Mouse (Mus musculus) stomach, embryonic 14.5 days (tissue): ENCODE measurements around the gene Grin2d. TPM values are rescaled to one million over a fixed set of nuclear protein-coding genes. Genes with fewer than 3 reads are reported as not detected.

Experiments
- ATAC-seq: fragments of 200-750 bp; cut with Nextera tagmentation; 2 replicates; pipeline ENCODE4 v1.8.0; 2017; ENCODE audit warnings: low read depth, moderate TSS enrichment; ENCODE audit not compliant: insufficient number of reproducible peaks, insufficient read depth, low FRiP score
- H3K27ac ChIP-seq: fragments of 300-500 bp; sonication (generic); 2 replicates; pipeline ENCODE4 v1.5.1; 2014; ENCODE audit warnings: mild to moderate bottlenecking, low read length, moderate library complexity, mixed read lengths
- H3K27me3 ChIP-seq: fragments of 300-500 bp; sonication (generic); 2 replicates; pipeline ENCODE4 v1.6.1; 2014; ENCODE audit warnings: low read length, control low read depth, mixed read lengths; ENCODE audit not compliant: control insufficient read depth, insufficient read depth
- H3K36me3 ChIP-seq: fragments of 300-500 bp; sonication (generic); 2 replicates; pipeline ENCODE4 v1.6.1; 2014; ENCODE audit warnings: mild to moderate bottlenecking, control low read depth, low read length, moderate library complexity, mixed read lengths; ENCODE audit not compliant: control insufficient read depth, insufficient read depth
- H3K4me1 ChIP-seq: fragments of 300-500 bp; sonication (generic); 2 replicates; pipeline ENCODE4 v1.6.1; 2014; ENCODE audit warnings: low read length, control low read depth, mixed read lengths; ENCODE audit not compliant: control insufficient read depth, insufficient read depth
- H3K4me2 ChIP-seq: fragments of 300-500 bp; sonication (generic); replicated peaks from 2 replicates; pipeline ENCODE4 v1.6.1; 2014; ENCODE audit warnings: low read depth, low read length, control low read depth
- H3K4me3 ChIP-seq: fragments of 300-500 bp; sonication (generic); 2 replicates; pipeline ENCODE4 v1.5.1; 2014; ENCODE audit warnings: low read depth, low read length, control low read depth
- H3K9ac ChIP-seq: fragments of 300-500 bp; sonication (generic); replicated peaks from 2 replicates; pipeline ENCODE4 v1.6.1; 2014; ENCODE audit warnings: low read depth, mild to moderate bottlenecking, control low read depth, low read length, moderate library complexity, mixed read lengths
- H3K9me3 ChIP-seq: fragments of 300-500 bp; sonication (generic); 2 replicates; pipeline ENCODE4 v1.6.1; 2016; ENCODE audit warnings: low read depth, low read length, control low read depth; ENCODE audit not compliant: control insufficient read depth
- WGBS: fragments of 180-500 bp; shearing (Covaris S2); extraction: QIAGEN DNeasy Blood & Tissue Kit; methylation state at CpG from one replicate; pipeline ENCODE4 v1.1.7; 2014; 5-methylcytosine and 5-hydroxymethylcytosine counted together
- polyA plus RNA-seq: library from polyadenylated mRNA; unstranded; fragments of >200 nt; fragmentation: Nextera tagmentation; extraction: Ambion mirVana; gene quantifications from 2 replicates; pipeline ENCODE4 v1.2.1, GENCODE M21; 2014

Gene Grin2d
- polyA plus RNA-seq, 1 experiment from 2014 or later, result 0.48 TPM

DNA sequence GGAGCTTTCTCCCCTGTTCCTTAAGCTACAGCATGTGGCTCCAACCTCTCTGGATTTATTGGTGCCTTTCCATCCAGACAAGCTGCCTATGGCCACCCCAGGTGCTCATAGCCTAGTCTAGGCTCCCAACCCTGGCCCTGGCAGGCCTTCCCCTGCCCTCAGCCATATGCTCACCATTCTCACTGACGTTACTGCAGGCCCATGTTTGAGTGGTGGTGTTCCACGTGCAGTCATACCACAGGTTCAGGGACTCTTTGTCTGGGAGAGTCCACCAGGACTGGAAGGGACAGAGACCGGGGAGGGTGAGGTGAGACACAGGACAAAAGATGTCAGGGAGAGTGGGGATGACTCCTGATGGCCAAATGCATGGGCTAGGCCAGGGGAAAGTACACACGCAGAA is 41.6 kb upstream of the Grin2d start:
- no peak for ATAC-seq
- peak overlapping the region; percentile 76 for H3K4me2 ChIP-seq
- no peak overlapping the region for H3K9ac ChIP-seq
- no peaks in the 10 kb centered on the region for H3K27me3 ChIP-seq
- WGBS, result 64% methylated on average over 4 of the region's 4 CpGs
- H3K27ac ChIP-seq, result peak overlapping the region; percentile 96
- H3K4me3 ChIP-seq, result peak overlapping the region; percentile 53
- H3K36me3 ChIP-seq, result peaks cover 10% of the 10 kb centered on the region; the same call in 1 of the 2 replicates
- peaks cover 65% of the 10 kb centered on the region for H3K4me1 ChIP-seq
- no peaks in the 10 kb centered on the region for H3K9me3 ChIP-seq

DNA sequence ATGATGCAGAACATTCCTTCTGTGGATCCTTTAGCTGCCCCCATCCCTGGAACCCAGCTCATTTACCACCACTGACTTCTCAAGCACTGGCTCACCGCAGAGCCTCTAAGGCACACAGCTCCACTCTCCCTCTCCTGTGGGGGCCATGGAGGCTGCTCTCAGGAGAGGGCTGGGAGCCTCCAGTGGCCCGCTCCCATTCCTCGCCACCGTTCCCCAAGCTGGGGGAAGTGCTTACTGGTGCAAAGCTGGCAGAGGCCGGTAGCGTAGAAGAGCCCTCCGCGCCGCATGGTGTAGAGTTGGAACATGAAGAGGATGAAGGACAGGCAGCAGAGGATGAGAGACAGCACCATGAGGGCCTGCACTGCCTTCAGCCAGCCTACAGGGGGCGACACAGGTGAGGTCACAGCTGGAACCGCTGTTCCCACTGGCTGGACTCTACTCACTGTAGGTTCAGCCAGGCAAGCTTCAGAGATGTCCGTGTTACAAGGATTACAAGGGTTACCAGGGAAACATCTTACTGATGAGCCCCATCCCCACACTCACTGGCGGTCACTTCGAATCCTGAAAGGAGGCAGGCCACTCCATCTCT is 41.0 kb upstream of the Grin2d start:
- no peak for ATAC-seq
- H3K4me2 ChIP-seq, result peak overlapping the region; percentile 76
- peaks cover 63% of the 10 kb centered on the region for H3K4me1 ChIP-seq
- H3K4me3 ChIP-seq, result peak overlapping the region; percentile 53; the same call in 1 of the 2 replicates
- no peak overlapping the region for H3K9ac ChIP-seq
- H3K9me3 ChIP-seq, result no peaks in the 10 kb centered on the region
- peak overlapping the region; percentile 96; the same call in 1 of the 2 replicates for H3K27ac ChIP-seq
- peaks cover 10% of the 10 kb centered on the region; the same call in 1 of the 2 replicates for H3K36me3 ChIP-seq
- WGBS, result 67% methylated on average over 14 of the region's 14 CpGs
- no peaks in the 10 kb centered on the region for H3K27me3 ChIP-seq

DNA sequence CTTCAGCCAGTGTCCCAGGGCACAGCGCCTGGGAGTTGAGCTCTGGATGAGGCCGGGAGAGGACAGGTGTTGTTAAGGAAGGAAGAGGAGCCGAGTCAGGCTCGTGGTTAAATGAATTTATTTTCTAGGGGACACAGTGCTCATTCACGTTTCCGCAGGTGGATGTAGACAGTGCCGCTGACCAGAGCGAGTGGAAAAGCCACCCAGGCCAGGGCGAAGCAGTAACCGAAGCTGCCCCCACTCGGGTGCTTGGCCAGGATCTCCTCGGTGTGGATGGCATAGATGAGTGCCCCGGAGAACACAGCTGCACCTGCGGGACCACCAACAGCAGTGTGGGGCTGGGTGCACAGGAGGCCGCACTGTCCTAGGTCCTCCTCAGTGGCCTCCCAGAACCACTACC is 39.7 kb upstream of the Grin2d start:
- Histone ChIP-seq H3K9me3 (no peaks in the 10 kb centered on the region), H3K4me3 (no peak overlapping the region), H3K27me3 (no peaks in the 10 kb centered on the region), H3K4me1 (peaks cover 57% of the 10 kb centered on the region), H3K27ac (peak overlapping the region; percentile 91; the same call in 1 of the 2 replicates), H3K36me3 (peaks cover 10% of the 10 kb centered on the region; the same call in 1 of the 2 replicates), H3K9ac (no peak overlapping the region; the same call in 1 of the 2 replicates), H3K4me2 (0 out of 2 replicates have a peak overlapping the region, but pooled peaks have one; percentile 46)
- 77% methylated on average over 15 of the region's 15 CpGs for WGBS
- no peak for ATAC-seq

DNA sequence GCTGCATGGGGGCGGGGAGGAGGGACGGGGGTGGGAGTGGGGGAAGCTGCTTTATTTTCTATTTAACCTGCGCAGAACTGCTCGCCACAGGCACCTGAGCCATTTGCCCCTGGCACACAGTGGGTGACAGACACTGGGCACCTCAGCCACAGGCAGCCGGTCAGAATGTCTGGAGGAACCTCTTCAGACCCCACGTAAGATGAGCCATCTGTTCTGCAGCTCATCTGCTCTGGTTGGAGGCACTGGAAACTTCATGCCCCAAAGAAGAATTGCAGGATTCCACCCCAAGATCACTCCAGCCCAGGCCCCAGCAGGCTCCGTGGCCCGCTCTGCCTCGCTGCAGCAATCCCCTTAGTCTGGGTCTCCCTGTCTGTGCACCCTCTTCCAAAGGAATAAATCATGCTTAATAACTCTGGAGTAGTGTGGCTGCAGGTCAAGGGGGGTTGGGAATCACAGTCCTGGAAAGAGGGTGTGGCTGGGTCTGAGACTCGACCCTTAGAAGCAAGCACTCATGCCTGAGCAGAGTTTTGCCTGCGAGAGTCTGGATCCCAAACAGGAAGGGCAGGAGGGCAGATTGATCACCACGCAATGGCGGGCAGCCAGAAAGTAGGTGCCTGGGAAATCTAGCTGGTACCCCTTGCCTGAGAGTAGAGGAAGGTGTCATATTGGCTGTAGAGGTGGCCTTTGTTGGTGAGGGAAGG is 39.0 kb upstream of the Grin2d start:
- H3K4me3 ChIP-seq, result peak overlapping the region; percentile 12
- H3K27me3 ChIP-seq, result no peaks in the 10 kb centered on the region
- peak overlapping the region; percentile 91 for H3K27ac ChIP-seq
- H3K4me2 ChIP-seq, result peak overlapping the region; percentile 46
- H3K9me3 ChIP-seq, result no peaks in the 10 kb centered on the region
- 9% methylated on average over 13 of the region's 13 CpGs for WGBS
- H3K4me1 ChIP-seq, result peaks cover 50% of the 10 kb centered on the region
- H3K36me3 ChIP-seq, result peaks cover 10% of the 10 kb centered on the region; the same call in 1 of the 2 replicates
- ATAC-seq, result peak; percentile 10; the same call in 1 of the 2 replicates
- no peak overlapping the region; the same call in 1 of the 2 replicates for H3K9ac ChIP-seq

DNA sequence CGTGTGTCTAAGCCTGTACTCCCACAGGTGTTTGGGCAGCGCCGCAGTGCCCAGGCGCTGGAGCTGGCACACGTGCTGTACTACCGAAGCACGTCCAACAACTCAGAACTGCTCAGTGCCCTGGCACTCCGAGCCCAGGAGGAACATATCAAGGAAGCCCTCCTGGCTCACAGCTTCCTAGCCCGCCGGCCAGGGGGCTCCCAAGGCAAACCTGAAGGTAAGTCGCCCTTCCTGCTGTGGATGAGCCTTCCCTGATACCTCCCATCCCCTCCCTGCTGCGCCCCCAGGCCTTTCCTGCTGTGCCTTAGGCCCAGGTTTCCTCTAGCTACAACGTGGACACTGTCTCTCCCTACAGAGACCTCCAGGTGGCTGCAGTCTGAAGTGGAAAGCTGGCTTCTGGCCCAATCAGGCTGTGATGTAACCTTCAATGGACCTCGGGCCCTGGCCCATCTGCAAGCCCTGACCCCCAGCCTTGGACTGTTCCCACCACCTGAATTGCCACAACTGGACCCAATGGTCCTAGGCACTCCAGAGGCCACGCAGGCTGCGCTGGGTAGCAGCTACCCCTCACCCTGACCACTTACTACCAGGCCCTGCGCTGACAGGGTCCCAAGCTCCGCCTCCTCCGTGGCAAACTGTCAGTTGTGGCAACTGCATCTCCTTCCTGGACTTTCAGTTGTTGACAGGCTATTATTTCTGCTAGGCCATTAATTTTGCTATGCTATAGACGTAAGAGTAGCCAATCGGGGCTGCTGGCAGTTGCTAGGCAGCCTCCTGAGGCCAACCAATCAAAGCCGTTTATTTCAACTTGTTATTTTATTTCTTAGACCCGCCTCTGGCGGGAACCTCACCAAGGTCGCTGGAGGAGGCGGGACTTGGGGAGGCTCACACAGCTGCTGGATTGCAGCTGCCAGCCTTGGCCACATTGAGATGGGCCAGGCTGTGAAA is 38.2 kb upstream of the Grin2d start:
- Histone ChIP-seq H3K4me3 (peak overlapping the region; percentile 27), H3K9me3 (no peaks in the 10 kb centered on the region), H3K9ac (peak overlapping the region; percentile 33; the same call in 1 of the 2 replicates), H3K4me1 (peaks cover 42% of the 10 kb centered on the region), H3K27ac (peak overlapping the region; percentile 91), H3K27me3 (no peaks in the 10 kb centered on the region), H3K36me3 (peaks cover 10% of the 10 kb centered on the region; the same call in 1 of the 2 replicates), H3K4me2 (peak overlapping the region; percentile 46)
- 27% methylated on average over 26 of the region's 26 CpGs for WGBS
- peak; percentile 84 for ATAC-seq

DNA sequence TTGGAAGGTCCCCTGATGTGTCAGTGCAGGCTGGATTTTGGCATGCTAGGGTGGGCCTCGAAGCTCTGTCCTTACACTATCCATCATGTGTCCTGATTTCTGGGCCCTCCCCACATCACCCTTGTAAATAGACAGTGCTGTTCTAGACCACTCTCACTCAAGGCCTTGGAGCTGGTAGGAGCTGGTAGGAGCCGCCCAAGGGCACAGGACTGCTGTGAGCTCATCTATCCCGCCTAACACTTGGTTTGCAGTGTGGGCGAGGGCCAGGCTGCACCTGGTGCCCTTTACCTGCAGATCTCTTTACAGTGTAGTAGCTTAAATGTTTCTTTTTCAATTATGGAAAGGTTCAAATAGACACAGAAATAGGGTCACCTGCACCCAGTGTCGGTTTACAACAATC is 36.8 kb upstream of the Grin2d start:
- H3K36me3 ChIP-seq, result peaks cover 10% of the 10 kb centered on the region; the same call in 1 of the 2 replicates

DNA sequence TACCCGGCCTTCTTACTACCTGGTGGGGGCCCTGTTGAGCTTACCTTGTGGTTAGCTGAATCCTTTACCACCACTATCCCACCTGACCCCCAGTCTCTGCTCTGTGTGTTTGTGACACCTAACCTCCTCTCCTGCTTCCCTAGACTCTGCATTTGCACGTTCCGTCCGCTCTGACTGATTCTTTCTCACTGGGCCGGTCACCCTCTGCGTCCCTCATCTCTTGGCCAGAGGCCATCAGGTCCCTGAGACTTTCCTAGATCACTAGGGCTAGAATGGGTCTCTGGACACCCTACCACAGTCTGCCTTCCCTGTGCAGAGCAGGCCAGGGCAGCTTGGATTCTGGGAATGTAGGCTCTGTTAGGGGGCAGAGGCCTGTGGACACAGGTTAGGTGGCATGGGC is 35.9 kb upstream of the Grin2d start:
- Histone ChIP-seq H3K4me3 (no peak overlapping the region), H3K9me3 (no peaks in the 10 kb centered on the region), H3K4me1 (peaks cover 31% of the 10 kb centered on the region), H3K4me2 (no peak overlapping the region), H3K9ac (no peak overlapping the region), H3K36me3 (peaks cover 8% of the 10 kb centered on the region; the same call in 1 of the 2 replicates), H3K27ac (no peak overlapping the region), H3K27me3 (no peaks in the 10 kb centered on the region)
- no peak for ATAC-seq
- 82% methylated on average over 6 of the region's 6 CpGs for WGBS

More for the DNA sequence above, 36.8 kb upstream of the Grin2d start:
- no peak overlapping the region; the same call in 1 of the 2 replicates for H3K27ac ChIP-seq
- WGBS, result 78% methylated on average over 5 of the region's 5 CpGs
- no peaks in the 10 kb centered on the region for H3K27me3 ChIP-seq
- H3K4me2 ChIP-seq, result no peak overlapping the region
- no peak for ATAC-seq
- H3K9me3 ChIP-seq, result no peaks in the 10 kb centered on the region
- peaks cover 39% of the 10 kb centered on the region for H3K4me1 ChIP-seq
- H3K4me3 ChIP-seq, result no peak overlapping the region
- no peak overlapping the region for H3K9ac ChIP-seq

DNA sequence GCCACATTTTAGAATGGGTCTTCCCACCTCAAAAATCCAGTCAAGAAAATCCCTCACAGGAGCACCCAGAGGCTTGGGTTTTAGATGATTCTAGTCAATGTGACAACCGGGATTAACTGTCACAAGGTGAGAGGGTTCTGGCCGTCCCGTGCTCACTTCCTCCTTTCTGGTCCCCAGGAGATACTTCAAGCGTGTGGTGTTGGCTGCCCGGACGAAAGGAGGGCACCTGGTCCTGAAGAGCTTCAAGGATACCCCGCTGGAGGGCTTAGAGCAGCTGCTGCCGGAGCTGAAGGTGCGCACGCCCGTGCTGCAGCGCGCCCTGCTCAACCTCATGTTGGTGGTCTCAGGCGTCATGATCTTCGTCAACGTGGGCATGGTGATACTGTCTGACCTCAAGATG is 31.0 kb upstream of the Grin2d start:
- no peaks in the 10 kb centered on the region for H3K9me3 ChIP-seq
- no peak overlapping the region for H3K9ac ChIP-seq
- H3K4me2 ChIP-seq, result no peak overlapping the region
- ATAC-seq, result no peak
- H3K27me3 ChIP-seq, result no peaks in the 10 kb centered on the region
- H3K4me1 ChIP-seq, result no peaks in the 10 kb centered on the region
- no peak overlapping the region for H3K4me3 ChIP-seq
- 94% methylated on average over 16 of the region's 16 CpGs for WGBS
- H3K36me3 ChIP-seq, result no peaks in the 10 kb centered on the region
- H3K27ac ChIP-seq, result no peak overlapping the region
